Mouse (Mus musculus) MEL (cell line): ENCODE data around the gene Gm49450. TPM values are rescaled to one million over a fixed set of nuclear protein-coding genes. Genes with fewer than 3 reads are reported as not detected.

Experiments
- DNase-seq: peaks from one replicate; pipeline ENCODE4 v3.0.0; 2011; ENCODE audit warnings: low read depth, low spot score
- H3K27ac ChIP-seq: 2 replicates; pipeline ENCODE4 v1.5.1; 2012; ENCODE audit warnings: low read depth, mild to moderate bottlenecking, control low read depth, low read length, moderate library complexity; ENCODE audit not compliant: control insufficient read depth
- H3K27me3 ChIP-seq, 2 experiments: fragments of 150-350 bp in 1 of 2; sonication (generic) in 1 of 2; 2 replicates each; pipeline ENCODE4 v1.6.1; 2012; ENCODE audit warnings: low read length in 2 of 2, mild to moderate bottlenecking in 2 of 2, improper control_type of control experiment in 1 of 2, moderate library complexity in 1 of 2; ENCODE audit not compliant: insufficient read depth in 2 of 2, control insufficient read depth in 1 of 2
- H3K36me3 ChIP-seq, 2 experiments: 2 replicates each; pipeline ENCODE4 v1.6.1; 2012 to 2014; ENCODE audit warnings: low read length in 2 of 2, improper control_type of control experiment in 1 of 2, inconsistent platforms in 1 of 2, mild to moderate bottlenecking in 1 of 2; ENCODE audit not compliant: insufficient read depth in 2 of 2, control insufficient read depth in 1 of 2
- H3K4me1 ChIP-seq, 2 experiments: fragments of 150-350 bp in 1 of 2; sonication (generic) in 1 of 2; 2 replicates each; pipeline ENCODE4 v1.6.1; 2012; ENCODE audit warnings: low read length in 2 of 2, improper control_type of control experiment in 1 of 2, mild to moderate bottlenecking in 1 of 2; ENCODE audit not compliant: insufficient read depth in 2 of 2, control insufficient read depth in 1 of 2
- H3K4me3 ChIP-seq, 2 experiments: fragments of 150-350 bp in 1 of 2; sonication (generic) in 1 of 2; 2 replicates each; pipeline ENCODE4 v1.5.1; 2012; ENCODE audit warnings: low read depth in 2 of 2, low read length in 2 of 2, mild to moderate bottlenecking in 2 of 2, moderate library complexity in 2 of 2, control low read depth in 1 of 2, improper control_type of control experiment in 1 of 2; ENCODE audit not compliant: control insufficient read depth in 1 of 2, insufficient read depth in 1 of 2
- H3K79me2 ChIP-seq: 2 replicates; pipeline ENCODE4 v1.6.1; 2012; ENCODE audit warnings: mild to moderate bottlenecking, low read length, moderate library complexity; ENCODE audit not compliant: control insufficient read depth, poor library complexity, insufficient read depth
- H3K9ac ChIP-seq: 2 replicates; pipeline ENCODE4 v1.6.1; 2012; ENCODE audit warnings: low read depth, mild to moderate bottlenecking, control low read depth, low read length, moderate library complexity; ENCODE audit not compliant: control insufficient read depth, poor library complexity, severe bottlenecking
- H3K9me3 ChIP-seq: fragments of 150-350 bp; sonication (generic); replicated peaks from 2 replicates; pipeline ENCODE4 v1.6.1; 2012; ENCODE audit warnings: mild to moderate bottlenecking, low read length, improper control_type of control experiment, moderate library complexity; ENCODE audit not compliant: insufficient read depth
- CHD2 ChIP-seq: IDR thresholded peaks from 2 replicates; pipeline ENCODE4 v1.6.1; 2011; ENCODE audit warnings: low read length, improper control_type of control experiment
- E2F4 ChIP-seq: IDR thresholded peaks from 2 replicates; pipeline ENCODE4 v1.6.1; 2011; ENCODE audit warnings: low read depth, low read length, improper control_type of control experiment, borderline replicate concordance
- EP300 ChIP-seq, 2 experiments: IDR thresholded peaks; 2 replicates each; pipeline ENCODE4 v1.6.1; 2011; ENCODE audit warnings: improper control_type of control experiment in 2 of 2, low read length in 2 of 2, low read depth in 1 of 2, mild to moderate bottlenecking in 1 of 2
- ETS1 ChIP-seq: IDR thresholded peaks from 2 replicates; pipeline ENCODE4 v1.6.1; 2012; ENCODE audit warnings: low read depth, mild to moderate bottlenecking, inconsistent platforms, low read length, improper control_type of control experiment, moderate library complexity
- GATA1 ChIP-seq: IDR thresholded peaks from 2 replicates; pipeline ENCODE4 v1.6.1; 2011; ENCODE audit warnings: low read depth, low read length, improper control_type of control experiment
- MAZ ChIP-seq: IDR thresholded peaks from 2 replicates; pipeline ENCODE4 v1.6.1; 2012; ENCODE audit warnings: low read depth, mild to moderate bottlenecking, inconsistent platforms, low read length, improper control_type of control experiment
- SIN3A ChIP-seq: IDR thresholded peaks from 2 replicates; pipeline ENCODE4 v1.6.1; 2012; ENCODE audit warnings: low read length, improper control_type of control experiment, inconsistent platforms
- SMC3 ChIP-seq: IDR thresholded peaks from 2 replicates; pipeline ENCODE4 v1.6.1; 2011; ENCODE audit warnings: low read depth, low read length, improper control_type of control experiment
- TAL1 ChIP-seq: IDR thresholded peaks from 2 replicates; pipeline ENCODE4 v1.6.1; 2012; ENCODE audit warnings: mild to moderate bottlenecking, inconsistent platforms, low read length, moderate library complexity, mixed read lengths
- TBP ChIP-seq: IDR thresholded peaks from 2 replicates; pipeline ENCODE4 v1.8.0; 2011; ENCODE audit warnings: low read depth, low read length, improper control_type of control experiment
- TCF12 ChIP-seq: IDR thresholded peaks from 2 replicates; pipeline ENCODE4 v1.6.1; 2014; ENCODE audit warnings: low read depth, mild to moderate bottlenecking, inconsistent platforms, low read length, improper control_type of control experiment, moderate library complexity
- USF1 ChIP-seq: IDR thresholded peaks from 2 replicates; pipeline ENCODE4 v1.6.1; 2014; ENCODE audit warnings: low read depth, mild to moderate bottlenecking, inconsistent platforms, low read length, improper control_type of control experiment, moderate library complexity
- ZC3H11A ChIP-seq: IDR thresholded peaks from 2 replicates; pipeline ENCODE4 v1.6.1; 2012; ENCODE audit warnings: low read depth, mild to moderate bottlenecking, inconsistent platforms, low read length, improper control_type of control experiment
- ZNF384 ChIP-seq: IDR thresholded peaks from 2 replicates; pipeline ENCODE4 v1.6.1; 2012; ENCODE audit warnings: low read depth, mild to moderate bottlenecking, inconsistent platforms, low read length, improper control_type of control experiment
- polyA plus RNA-seq, 2 experiments: library from polyadenylated mRNA; stranded (reverse) in 1 of 2; unstranded in 1 of 2; fragments of >175 nt in 1 of 2; fragments of >200 nt in 1 of 2; gene quantifications; 2 replicates each; pipeline versions ENCODE4 v1.2.1 to v1.2.4; 2012; ENCODE audit warnings: low replicate concordance in 2 of 2, low read depth in 1 of 2; ENCODE audit not compliant: insufficient read length in 2 of 2, insufficient read depth in 1 of 2, missing spikeins in 1 of 2
- total RNA-seq: library from RNA; depleted of rRNA; stranded (reverse); fragments of 300-350 nt; gene quantifications from 2 replicates; pipeline ENCODE4 v1.2.3, GENCODE M21; 2012; rRNA removed

Gm49450 gene
- total and polyA plus RNA-seq, 3 experiments = not detected

GRCm38 (mm10) chr15:98884106-98884505 lies 69.2 kb downstream of the Gm49450 start:
- no peak overlapping the region for H3K9ac ChIP-seq
- no peaks in the 10 kb centered on the region; the same call in 1 of the 2 replicates for H3K79me2 ChIP-seq
- H3K27me3 ChIP-seq = peaks cover 0 to 3% of the 10 kb centered on the region in 2 experiments; a peak in 1 of 4 replicates
- no peak overlapping the region for H3K27ac ChIP-seq
- TF ChIP-seq SIN3A = no peak
- no peak for TF ChIP-seq USF1
- no peak for TF ChIP-seq ZNF384
- TF ChIP-seq TAL1 = no peak
- TF ChIP-seq ETS1 = no peak
- TF ChIP-seq TBP = no peak
- no peak for TF ChIP-seq E2F4
- no peak for TF ChIP-seq GATA1
- no peak for TF ChIP-seq EP300 (IDR thresholded peaks at IDR 0.05; ENCODE audit: low read depth in 1 of 2, low read length in 2 of 2)
- no peak for TF ChIP-seq MAZ
- H3K9me3 ChIP-seq = no peaks in the 10 kb centered on the region
- peaks cover 5 to 16% of the 10 kb centered on the region in 2 experiments for H3K4me1 ChIP-seq
- DNase-seq = no peak
- H3K4me3 ChIP-seq = no peak overlapping the region
- H3K36me3 ChIP-seq = peaks cover 0 to 9% of the 10 kb centered on the region in 2 experiments; a peak in 2 of 4 replicates

GRCm38 (mm10) chr15:98883661-98884060 lies 69.7 kb downstream of the Gm49450 start:
- TF ChIP-seq ZC3H11A = no peak
- no peak for TF ChIP-seq SMC3
- no peak for TF ChIP-seq ZNF384
- TF ChIP-seq MAZ = no peak
- no peak for TF ChIP-seq CHD2
- TF ChIP-seq TCF12 = no peak
- Histone ChIP-seq H3K79me2 (no peaks in the 10 kb centered on the region; the same call in 1 of the 2 replicates), H3K4me1 (peaks cover 5 to 16% of the 10 kb centered on the region in 2 experiments), H3K4me3 (no peak overlapping the region), H3K27ac (no peak overlapping the region), H3K9ac (no peak overlapping the region), H3K36me3 (peaks cover 0 to 9% of the 10 kb centered on the region in 2 experiments; a peak in 2 of 4 replicates), H3K9me3 (no peaks in the 10 kb centered on the region), H3K27me3 (0 out of 4 replicates have a peak, but pooled peaks cover 0 to 3% of the 10 kb centered on the region in 2 experiments)
- no peak for DNase-seq

Other genes with a start within 250 kb of the Gm49450 start
- not detected in 2 replicates for gene Ccdc65, start 245.3 kb downstream of the Gm49450 start, total RNA-seq
- gene Ccdc65, start 245.3 kb downstream of the Gm49450 start, polyA plus RNA-seq = under 1 TPM in 1 of 2 experiments, not detected in 1; 0.13 TPM
- 109 and 160 TPM in 2 replicates for gene Fkbp11, start 225.4 kb downstream of the Gm49450 start, total RNA-seq
- 100 to 1,000 TPM in 1 of 2 experiments, not detected in 1; 118 TPM for gene Fkbp11, start 225.4 kb downstream of the Gm49450 start, polyA plus RNA-seq
- gene Arf3, start 190.3 kb downstream of the Gm49450 start, total RNA-seq = 37.4 and 41.1 TPM in 2 replicates
- 100 to 1,000 TPM; 140 to 239 TPM for gene Arf3, start 190.3 kb downstream of the Gm49450 start, polyA plus RNA-seq
- gene Wnt10b, start 175.4 kb downstream of the Gm49450 start, total RNA-seq = 0.13 and 0.23 TPM in 2 replicates
- gene Wnt10b, start 175.4 kb downstream of the Gm49450 start, polyA plus RNA-seq = under 1 TPM in 1 of 2 experiments, not detected in 1; 0.14 TPM
- not detected in 2 replicates for gene Wnt1, start 163.7 kb downstream of the Gm49450 start, total RNA-seq
- not detected for gene Wnt1, start 163.7 kb downstream of the Gm49450 start, polyA plus RNA-seq
- 2.8 and 4.0 TPM in 2 replicates for gene Ddn, start 144.1 kb downstream of the Gm49450 start, total RNA-seq
- gene Ddn, start 144.1 kb downstream of the Gm49450 start, polyA plus RNA-seq = 1 to 10 TPM in 1 of 2 experiments, not detected in 1; 4.2 TPM
- gene Prkag1, start 122.0 kb downstream of the Gm49450 start, total RNA-seq = 122 and 126 TPM in 2 replicates
- 100 to 1,000 TPM; 141 to 348 TPM for gene Prkag1, start 122.0 kb downstream of the Gm49450 start, polyA plus RNA-seq
- gene Kmt2d, start 82.3 kb downstream of the Gm49450 start, total RNA-seq = 12.5 and 15.4 TPM in 2 replicates
- 10 to 100 TPM; 42.0 to 47.7 TPM for gene Kmt2d, start 82.3 kb downstream of the Gm49450 start, polyA plus RNA-seq
- 9.4 and 10.1 TPM in 2 replicates for gene Rhebl1, start 59.0 kb downstream of the Gm49450 start, total RNA-seq
- gene Rhebl1, start 59.0 kb downstream of the Gm49450 start, polyA plus RNA-seq = 10 to 100 TPM in 1 of 2 experiments, not detected in 1; 16.6 TPM
- 0.12 TPM in 1 of 2 replicates, not detected in the other for gene Dhh, start 55.0 kb downstream of the Gm49450 start, total RNA-seq
- not detected for gene Dhh, start 55.0 kb downstream of the Gm49450 start, polyA plus RNA-seq
- 7.0 and 13.5 TPM in 2 replicates for gene Lmbr1l, start 35.3 kb downstream of the Gm49450 start, total RNA-seq
- 10 to 100 TPM in 1 of 2 experiments, not detected in 1; 17.3 TPM for gene Lmbr1l, start 35.3 kb downstream of the Gm49450 start, polyA plus RNA-seq
- gene Tuba1b, start 19.0 kb downstream of the Gm49450 start, total RNA-seq = 1,577 and 1,672 TPM in 2 replicates
- 1,000 to 10,000 TPM in 1 of 2 experiments, not detected in 1; 1,861 TPM for gene Tuba1b, start 19.0 kb downstream of the Gm49450 start, polyA plus RNA-seq
- gene Tuba1a, start 152 bp upstream of the Gm49450 start, total RNA-seq = 112 and 133 TPM in 2 replicates
- 10 to 100 TPM in 1 of 2 experiments, not detected in 1; 83.6 TPM for gene Tuba1a, start 152 bp upstream of the Gm49450 start, polyA plus RNA-seq
- gene Tuba1c, start 76.3 kb upstream of the Gm49450 start, total RNA-seq = 163 and 201 TPM in 2 replicates
- 100 to 1,000 TPM in 1 of 2 experiments, not detected in 1; 129 TPM for gene Tuba1c, start 76.3 kb upstream of the Gm49450 start, polyA plus RNA-seq
- not detected in 2 replicates for gene Prph, start 101.6 kb upstream of the Gm49450 start, total RNA-seq
- gene Prph, start 101.6 kb upstream of the Gm49450 start, polyA plus RNA-seq = not detected
- 24.3 and 25.8 TPM in 2 replicates for gene Troap, start 121.0 kb upstream of the Gm49450 start, total RNA-seq
- gene Troap, start 121.0 kb upstream of the Gm49450 start, polyA plus RNA-seq = 10 to 100 TPM in 1 of 2 experiments, not detected in 1; 70.2 TPM
- 0.15 TPM in 1 of 2 replicates, not detected in the other for gene C1ql4, start 134.3 kb upstream of the Gm49450 start, total RNA-seq
- under 1 TPM in 1 of 2 experiments, not detected in 1; 0.08 TPM for gene C1ql4, start 134.3 kb upstream of the Gm49450 start, polyA plus RNA-seq
- 3.2 TPM in 2 replicates for gene Dnajc22, start 139.6 kb upstream of the Gm49450 start, total RNA-seq
- 1 to 10 TPM in 1 of 2 experiments, not detected in 1; 5.3 TPM for gene Dnajc22, start 139.6 kb upstream of the Gm49450 start, polyA plus RNA-seq
- gene Spats2, start 172.4 kb upstream of the Gm49450 start, total RNA-seq = 8.2 and 12.0 TPM in 2 replicates
- 10 to 100 TPM in 1 of 2 experiments, not detected in 1; 24.5 TPM for gene Spats2, start 172.4 kb upstream of the Gm49450 start, polyA plus RNA-seq